Mouse (Mus musculus): Measurements from ENCODE around the gene Myh10. TPM values are rescaled to one million over a fixed set of nuclear protein-coding genes. Genes with fewer than 3 reads are reported as not detected.

Myh10 gene
- polyA plus RNA-seq, 1 experiment from 2014 or later, result 165 TPM

- 53% methylated on average over 3 of the region's 3 CpGs for WGBS
- Histone ChIP-seq H3K4me2 (ENCODE audit: low read depth, low read length, severe bottlenecking) (no peak overlapping the region), H3K9me3 (ENCODE audit: control insufficient read depth, low read length) (no peaks in the 10 kb centered on the region), H3K4me3 (ENCODE audit: low read depth, low read length) (no peak overlapping the region), H3K4me1 (replicated peaks; ENCODE audit: control insufficient read depth, insufficient read depth, low read length) (peaks cover 1% of the 10 kb centered on the region; the same call in 1 of the 2 replicates), H3K9ac (ENCODE audit: low read length) (no peak overlapping the region), H3K27me3 (ENCODE audit: control insufficient read depth, insufficient read depth, low read length) (no peaks in the 10 kb centered on the region), H3K36me3 (ENCODE audit: control insufficient read depth, insufficient read depth, low read length) (peaks cover 21% of the 10 kb centered on the region), H3K27ac (ENCODE audit: low read depth, low read length) (no peak overlapping the region)
- peak; percentile 66 for DNase-seq (ENCODE audit: low spot score)
- no peak for ATAC-seq (replicated peaks; ENCODE audit: low FRiP score)
Measured at GRCm38 (mm10) chr11:68764622-68765021, 73.3 kb downstream of the Myh10 start.

- H3K4me3 ChIP-seq (ENCODE audit: low read depth, low read length), result no peak overlapping the region
- no peak overlapping the region for H3K4me2 ChIP-seq (ENCODE audit: low read depth, low read length, severe bottlenecking)
- ATAC-seq (replicated peaks; ENCODE audit: low FRiP score) (no peak), DNase-seq (ENCODE audit: low spot score) (no peak)
- WGBS, result 94% methylated on average over 10 of the region's 10 CpGs
- H3K4me1 ChIP-seq (replicated peaks; ENCODE audit: control insufficient read depth, insufficient read depth, low read length), result peaks cover 1% of the 10 kb centered on the region; the same call in 1 of the 2 replicates
- no peak overlapping the region for H3K9ac ChIP-seq (ENCODE audit: low read length)
- H3K27ac ChIP-seq (ENCODE audit: low read depth, low read length), result no peak overlapping the region
- peaks cover 21% of the 10 kb centered on the region for H3K36me3 ChIP-seq (ENCODE audit: control insufficient read depth, insufficient read depth, low read length)
- H3K27me3 ChIP-seq (ENCODE audit: control insufficient read depth, insufficient read depth, low read length), result no peaks in the 10 kb centered on the region
- H3K9me3 ChIP-seq (ENCODE audit: control insufficient read depth, low read length), result no peaks in the 10 kb centered on the region
Measured at GRCm38 (mm10) chr11:68767762-68768542, 76.6 kb downstream of the Myh10 start.

DNA sequence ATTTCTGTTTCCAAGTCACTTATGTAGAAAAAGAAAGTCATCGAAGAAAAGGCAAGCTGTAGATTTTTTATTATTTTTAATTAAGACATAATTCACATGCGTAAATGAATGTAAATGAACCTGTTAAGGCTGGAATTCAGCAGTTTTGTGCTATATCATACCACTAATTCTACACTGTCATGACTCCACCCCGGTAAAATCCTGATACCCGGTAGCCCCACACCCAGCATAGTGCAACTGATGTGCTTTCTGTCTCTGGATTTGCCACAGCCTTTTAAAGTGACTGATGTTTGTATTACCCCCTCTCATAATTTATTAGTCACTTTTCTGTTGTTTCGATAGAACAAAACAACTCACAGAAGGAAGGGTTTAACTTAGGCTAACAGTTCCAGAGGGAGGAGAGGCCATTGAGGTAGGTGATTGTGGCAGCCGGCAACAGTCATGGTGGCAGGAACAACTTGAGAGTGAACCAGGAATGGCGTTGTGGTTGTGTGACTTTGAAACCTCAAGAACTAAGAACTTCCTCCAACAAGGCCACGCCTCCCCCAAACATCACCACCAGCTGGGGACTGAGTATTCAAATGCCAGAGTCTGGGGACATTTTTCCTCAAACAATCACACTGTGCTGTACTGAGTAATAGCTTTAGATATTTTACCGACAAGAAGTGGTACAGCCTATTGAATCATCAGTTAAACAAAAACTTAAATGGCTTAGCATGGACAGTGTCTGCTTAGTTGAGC, 78.6 kb downstream of the Myh10 start:
- DNase-seq (ENCODE audit: low spot score), result no peak
- Histone ChIP-seq H3K4me2 (ENCODE audit: low read depth, low read length, severe bottlenecking) (no peak overlapping the region), H3K36me3 (ENCODE audit: control insufficient read depth, insufficient read depth, low read length) (peaks cover 18% of the 10 kb centered on the region), H3K4me3 (ENCODE audit: low read depth, low read length) (no peak overlapping the region), H3K4me1 (replicated peaks; ENCODE audit: control insufficient read depth, insufficient read depth, low read length) (no peaks in the 10 kb centered on the region; the same call in 1 of the 2 replicates), H3K27me3 (ENCODE audit: control insufficient read depth, insufficient read depth, low read length) (no peaks in the 10 kb centered on the region), H3K27ac (ENCODE audit: low read depth, low read length) (no peak overlapping the region), H3K9ac (ENCODE audit: low read length) (no peak overlapping the region), H3K9me3 (ENCODE audit: control insufficient read depth, low read length) (no peaks in the 10 kb centered on the region)
- 94% methylated on average over 9 of the region's 9 CpGs for WGBS
- no peak for ATAC-seq (replicated peaks; ENCODE audit: low FRiP score)

GRCm38 (mm10) chr11:68776147-68776655, 84.8 kb downstream of the Myh10 start:
- H3K9me3 ChIP-seq (ENCODE audit: control insufficient read depth, low read length), result no peaks in the 10 kb centered on the region
- no peak for ATAC-seq (replicated peaks; ENCODE audit: low FRiP score)
- H3K27ac ChIP-seq (ENCODE audit: low read depth, low read length), result no peak overlapping the region
- H3K4me1 ChIP-seq (replicated peaks; ENCODE audit: control insufficient read depth, insufficient read depth, low read length), result no peaks in the 10 kb centered on the region
- no peak overlapping the region for H3K9ac ChIP-seq (ENCODE audit: low read length)
- H3K4me3 ChIP-seq (ENCODE audit: low read depth, low read length), result no peak overlapping the region
- 83% methylated on average over 7 of the region's 7 CpGs for WGBS
- no peak overlapping the region for H3K4me2 ChIP-seq (ENCODE audit: low read depth, low read length, severe bottlenecking)
- no peaks in the 10 kb centered on the region; the same call in none of the 2 replicates for H3K36me3 ChIP-seq (ENCODE audit: control insufficient read depth, insufficient read depth, low read length)
- DNase-seq (ENCODE audit: low spot score), result no peak
- no peaks in the 10 kb centered on the region for H3K27me3 ChIP-seq (ENCODE audit: control insufficient read depth, insufficient read depth, low read length)

- no peak overlapping the region for H3K4me3 ChIP-seq (ENCODE audit: low read depth, low read length)
- H3K4me1 ChIP-seq (replicated peaks; ENCODE audit: control insufficient read depth, insufficient read depth, low read length), result no peaks in the 10 kb centered on the region
- no peak overlapping the region for H3K27ac ChIP-seq (ENCODE audit: low read depth, low read length)
- WGBS, result 87% methylated on average over 11 of the region's 11 CpGs
- no peaks in the 10 kb centered on the region for H3K27me3 ChIP-seq (ENCODE audit: control insufficient read depth, insufficient read depth, low read length)
- no peaks in the 10 kb centered on the region; the same call in none of the 2 replicates for H3K36me3 ChIP-seq (ENCODE audit: control insufficient read depth, insufficient read depth, low read length)
- H3K9me3 ChIP-seq (ENCODE audit: control insufficient read depth, low read length), result no peaks in the 10 kb centered on the region
- no peak overlapping the region for H3K4me2 ChIP-seq (ENCODE audit: low read depth, low read length, severe bottlenecking)
- H3K9ac ChIP-seq (ENCODE audit: low read length), result no peak overlapping the region
- no peak for ATAC-seq (replicated peaks; ENCODE audit: low FRiP score)
- DNase-seq (ENCODE audit: low spot score), result no peak
Measured at GRCm38 (mm10) chr11:68777933-68778332, 86.6 kb downstream of the Myh10 start.

DNA sequence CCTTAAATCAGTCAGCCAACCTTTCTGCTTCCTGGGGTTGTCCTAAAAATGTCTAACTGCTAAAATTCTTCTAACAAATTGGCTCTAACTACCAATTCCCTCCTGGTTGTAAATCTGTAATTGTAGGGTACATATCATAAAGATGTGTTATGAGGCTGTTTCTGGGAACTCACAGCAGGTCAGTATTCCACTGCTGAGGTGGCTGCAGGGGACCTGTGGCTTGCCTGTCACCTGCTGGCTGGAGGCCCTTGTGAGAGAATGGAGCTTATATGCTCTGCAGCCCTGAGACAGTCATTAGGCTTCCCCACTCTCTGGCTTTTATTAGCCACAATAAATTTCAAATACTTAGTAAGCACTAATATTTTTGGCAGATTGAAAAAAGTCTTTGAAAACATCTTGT, 87.5 kb downstream of the Myh10 start:
- Histone ChIP-seq H3K4me2 (ENCODE audit: low read depth, low read length, severe bottlenecking) (no peak overlapping the region), H3K4me3 (ENCODE audit: low read depth, low read length) (no peak overlapping the region), H3K9ac (ENCODE audit: low read length) (no peak overlapping the region), H3K4me1 (replicated peaks; ENCODE audit: control insufficient read depth, insufficient read depth, low read length) (no peaks in the 10 kb centered on the region), H3K9me3 (ENCODE audit: control insufficient read depth, low read length) (no peaks in the 10 kb centered on the region), H3K27me3 (ENCODE audit: control insufficient read depth, insufficient read depth, low read length) (no peaks in the 10 kb centered on the region), H3K36me3 (ENCODE audit: control insufficient read depth, insufficient read depth, low read length) (peaks cover 4% of the 10 kb centered on the region; the same call in 1 of the 2 replicates), H3K27ac (ENCODE audit: low read depth, low read length) (no peak overlapping the region)
- ATAC-seq (replicated peaks; ENCODE audit: low FRiP score), result no peak
- no peak for DNase-seq (ENCODE audit: low spot score)

GRCm38 (mm10) chr11:68779735-68780465, 88.5 kb downstream of the Myh10 start:
- Histone ChIP-seq H3K36me3 (ENCODE audit: control insufficient read depth, insufficient read depth, low read length) (peaks cover 8% of the 10 kb centered on the region; the same call in 1 of the 2 replicates), H3K4me3 (ENCODE audit: low read depth, low read length) (no peak overlapping the region), H3K27ac (ENCODE audit: low read depth, low read length) (no peak overlapping the region), H3K9ac (ENCODE audit: low read length) (no peak overlapping the region), H3K4me1 (replicated peaks; ENCODE audit: control insufficient read depth, insufficient read depth, low read length) (no peaks in the 10 kb centered on the region), H3K27me3 (ENCODE audit: control insufficient read depth, insufficient read depth, low read length) (no peaks in the 10 kb centered on the region), H3K4me2 (ENCODE audit: low read depth, low read length, severe bottlenecking) (no peak overlapping the region), H3K9me3 (ENCODE audit: control insufficient read depth, low read length) (no peaks in the 10 kb centered on the region)
- 93% methylated on average over 10 of the region's 10 CpGs for WGBS
- DNase-seq (ENCODE audit: low spot score) (no peak), ATAC-seq (replicated peaks; ENCODE audit: low FRiP score) (no peak)

DNA sequence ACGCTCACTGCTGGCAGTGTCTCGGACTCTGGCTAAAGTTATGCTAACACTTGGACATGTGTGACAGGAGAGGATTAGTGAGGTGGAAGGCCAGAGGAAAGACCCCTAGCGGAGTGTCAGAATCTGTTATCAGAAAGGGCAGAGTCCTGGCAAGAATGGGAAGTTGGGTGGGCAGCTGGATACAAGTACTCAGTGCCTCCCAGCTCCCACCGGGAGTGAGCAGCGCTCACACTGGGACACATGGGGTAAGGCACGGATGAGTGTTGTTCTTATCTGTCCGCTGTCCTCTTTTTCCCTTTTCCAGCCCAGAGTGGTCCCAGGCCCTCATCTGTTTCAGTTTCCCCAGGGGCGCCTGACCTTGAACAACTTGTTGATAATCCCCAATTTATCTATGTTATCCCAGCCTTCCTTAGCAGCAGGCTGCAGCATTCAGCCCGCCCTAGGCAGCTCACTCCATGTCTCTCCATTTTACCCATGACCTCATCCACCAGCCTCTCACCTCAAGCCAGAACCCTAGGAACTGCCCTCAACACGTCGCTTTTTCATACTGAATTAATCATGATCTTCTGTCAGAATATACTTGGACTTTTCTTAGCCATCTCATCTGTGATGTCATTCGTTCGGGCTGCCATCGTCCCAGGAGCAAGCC, 89.2 kb downstream of the Myh10 start:
- WGBS, result 92% methylated on average over 14 of the region's 14 CpGs
- Histone ChIP-seq H3K4me2 (ENCODE audit: low read depth, low read length, severe bottlenecking) (no peak overlapping the region), H3K36me3 (ENCODE audit: control insufficient read depth, insufficient read depth, low read length) (peaks cover 13% of the 10 kb centered on the region), H3K9ac (ENCODE audit: low read length) (no peak overlapping the region), H3K4me1 (replicated peaks; ENCODE audit: control insufficient read depth, insufficient read depth, low read length) (no peaks in the 10 kb centered on the region), H3K27me3 (ENCODE audit: control insufficient read depth, insufficient read depth, low read length) (no peaks in the 10 kb centered on the region), H3K9me3 (ENCODE audit: control insufficient read depth, low read length) (no peaks in the 10 kb centered on the region), H3K4me3 (ENCODE audit: low read depth, low read length) (no peak overlapping the region), H3K27ac (ENCODE audit: low read depth, low read length) (no peak overlapping the region)
- no peak for ATAC-seq (replicated peaks; ENCODE audit: low FRiP score)
- DNase-seq (ENCODE audit: low spot score), result no peak

Measured in forebrain, embryonic 11.5 days (tissue).